Mouse (Mus musculus) intestine, postnatal 0 days (tissue): ENCODE data around the gene Nosip. TPM values are rescaled to one million over a fixed set of nuclear protein-coding genes. Genes with fewer than 3 reads are reported as not detected.
"Not testable (repeated sequence)": the region's sequence is repeated elsewhere in the genome, so short reads cannot be mapped to it uniquely, and the experiment has no call there.

Source experiments
- ATAC-seq: fragments of 200-750 bp; cut with Nextera tagmentation; 2 replicates; pipeline ENCODE4 v1.8.0; 2017; ENCODE audit warnings: mild to moderate bottlenecking, moderate TSS enrichment, moderate library complexity
- H3K27ac ChIP-seq: fragments of 300-500 bp; sonication (generic); 2 replicates; pipeline ENCODE4 v1.5.1; 2014; ENCODE audit warnings: mild to moderate bottlenecking, low read depth, low read length, moderate library complexity
- H3K27me3 ChIP-seq: fragments of 300-500 bp; sonication (generic); replicated peaks from 2 replicates; pipeline ENCODE4 v1.6.1; 2014; ENCODE audit warnings: low read length, mixed read lengths; ENCODE audit not compliant: control insufficient read depth, insufficient read depth
- H3K36me3 ChIP-seq: fragments of 300-500 bp; sonication (generic); 2 replicates; pipeline ENCODE4 v1.6.1; 2014; ENCODE audit warnings: mild to moderate bottlenecking, moderate library complexity; ENCODE audit not compliant: control insufficient read depth, insufficient read depth
- H3K4me1 ChIP-seq: fragments of 300-500 bp; sonication (generic); replicated peaks from 2 replicates; pipeline ENCODE4 v1.6.1; 2014; ENCODE audit warnings: antibody characterized with exemption, low read length, mixed read lengths; ENCODE audit not compliant: control insufficient read depth, insufficient read depth
- H3K4me2 ChIP-seq: fragments of 300-500 bp; sonication (generic); replicated peaks from 2 replicates; pipeline ENCODE4 v1.6.1; 2014; ENCODE audit warnings: low read depth, mild to moderate bottlenecking, moderate library complexity
- H3K4me3 ChIP-seq: fragments of 300-500 bp; sonication (generic); 2 replicates; pipeline ENCODE4 v1.5.1; 2014; ENCODE audit warnings: low read depth, low read length
- H3K9ac ChIP-seq: fragments of 300-500 bp; sonication (generic); 2 replicates; pipeline ENCODE4 v1.6.1; 2014; ENCODE audit warnings: mild to moderate bottlenecking, low read depth, low read length
- H3K9me3 ChIP-seq: fragments of 300-500 bp; sonication (generic); 2 replicates; pipeline ENCODE4 v1.6.1; 2016; ENCODE audit warnings: mixed run types; ENCODE audit not compliant: control insufficient read depth
- CTCF ChIP-seq: sonication (generic); IDR thresholded peaks from 2 replicates; pipeline ENCODE4 v1.5.1; 2016; ENCODE audit warnings: low read depth, mild to moderate bottlenecking, control low read depth, antibody characterized with exemption, moderate library complexity
- WGBS: fragments of 180-500 bp; shearing (Covaris S2); extraction: QIAGEN DNeasy Blood & Tissue Kit; methylation state at CpG from one replicate; pipeline ENCODE4 v1.1.7; 2014; 5-methylcytosine and 5-hydroxymethylcytosine counted together
- microRNA counts: library from miRNA; unstranded; fragments of <30 nt; microRNA quantifications from one replicate; lab custom pipeline; 2016
- microRNA-seq: library from miRNA; unstranded; fragments of <30 nt; microRNA quantifications from one replicate; pipeline ENCODE4, GENCODE M21; 2016
- polyA plus RNA-seq: library from polyadenylated mRNA; unstranded; fragments of >200 nt; fragmentation: Nextera tagmentation; extraction: Ambion mirVana; gene quantifications from 2 replicates; pipeline ENCODE4 v1.2.1, GENCODE M21; 2015

Nosip gene
- polyA plus RNA-seq, 1 experiment from 2014 or later: 40.5 TPM

- peaks cover 58% of the 10 kb centered on the region for H3K36me3 ChIP-seq
- peak within 1 kb of the TSS; percentile 68 for H3K4me3 ChIP-seq
- H3K9ac ChIP-seq: peak within 1 kb of the TSS; percentile 88
- no peak for TF ChIP-seq CTCF
- peak within 1 kb of the TSS; percentile 78 for H3K4me2 ChIP-seq
- peak within 1 kb of the TSS; percentile 86 for H3K27ac ChIP-seq
- under 1% methylated on average over 59 of the region's 59 CpGs for WGBS
- H3K9me3 ChIP-seq: no peaks in the 10 kb centered on the region
- peaks cover 5% of the 10 kb centered on the region; the same call in 1 of the 2 replicates for H3K4me1 ChIP-seq
- no peaks in the 10 kb centered on the region for H3K27me3 ChIP-seq
- peak; percentile 84 for ATAC-seq
Measured at GRCm38 (mm10) chr7:45124224-45125143, 62.3 kb downstream of the Nosip start, which contains the start of gene Rps11. Rps11 (minus strand) TSS chr7:45124439.

GRCm38 (mm10) chr7:45125144-45125600 is 62.9 kb downstream of the Nosip start:
- Histone ChIP-seq H3K36me3 (peaks cover 51% of the 10 kb centered on the region), H3K27me3 (no peaks in the 10 kb centered on the region)

GRCm38 (mm10) chr7:45125649-45126048 is 63.4 kb downstream of the Nosip start:
- H3K9me3 ChIP-seq, H3K4me2 ChIP-seq, H3K4me3 ChIP-seq, ATAC-seq, H3K4me1 ChIP-seq, H3K27me3 ChIP-seq, H3K9ac ChIP-seq: not testable (repeated sequence)
- Histone ChIP-seq H3K36me3 (peaks cover 46% of the 10 kb centered on the region), H3K27ac (peak overlapping the region; percentile 66)
- 65% methylated on average over 5 of the region's 5 CpGs for WGBS

More at GRCm38 (mm10) chr7:45125144-45125600, 62.9 kb downstream of the Nosip start:
- Histone ChIP-seq H3K9me3 (no peaks in the 10 kb centered on the region), H3K27ac (peak overlapping the region; percentile 66), H3K4me1 (peaks cover 5% of the 10 kb centered on the region; the same call in 1 of the 2 replicates), H3K9ac (no peak overlapping the region), H3K4me3 (no peak overlapping the region), H3K4me2 (peak overlapping the region; percentile 54)
- TF ChIP-seq CTCF: peak; percentile 56
- 20% methylated on average over 7 of the region's 7 CpGs for WGBS
- no peak for ATAC-seq

GRCm38 (mm10) chr7:45126147-45126843 is 64.1 kb downstream of the Nosip start:
- Histone ChIP-seq H3K36me3 (peaks cover 40% of the 10 kb centered on the region), H3K9me3 (no peaks in the 10 kb centered on the region), H3K27ac (peak overlapping the region; percentile 66), H3K9ac (peak overlapping the region; percentile 93; the same call in 1 of the 2 replicates), H3K27me3 (no peaks in the 10 kb centered on the region), H3K4me2 (peak overlapping the region; percentile 83), H3K4me3 (peak overlapping the region; percentile 93; the same call in 1 of the 2 replicates), H3K4me1 (peaks cover 5% of the 10 kb centered on the region; the same call in 1 of the 2 replicates)
- WGBS: 54% methylated on average over 17 of the region's 17 CpGs
- TF ChIP-seq CTCF: no peak
- ATAC-seq: no peak

GRCm38 (mm10) chr7:45126844-45127699 is 64.8 kb downstream of the Nosip start:
- H3K4me2 ChIP-seq: peak overlapping the region; percentile 83
- H3K27ac ChIP-seq: peak overlapping the region; percentile 66
- ATAC-seq: no peak
- H3K9ac ChIP-seq: peak overlapping the region; percentile 93
- peaks cover 3% of the 10 kb centered on the region; the same call in 1 of the 2 replicates for H3K4me1 ChIP-seq
- no peaks in the 10 kb centered on the region for H3K9me3 ChIP-seq
- peak overlapping the region; percentile 93 for H3K4me3 ChIP-seq
- no peaks in the 10 kb centered on the region for H3K27me3 ChIP-seq
- TF ChIP-seq CTCF: peak; percentile 56
- H3K36me3 ChIP-seq: peaks cover 32% of the 10 kb centered on the region
- WGBS: 26% methylated on average over 21 of the region's 21 CpGs

MicroRNAs within 50 kb of the gene (microRNA counts, 519-probe panel; counts per million panel counts)
- 3,903 counts per million, percentile 55 among the panel's probes with 10 or more counts for microRNA mmu-miR-150 (lab: Ali Mortazavi, UCI)

Small RNAs within 50 kb of the gene (microRNA-seq; reads per million reads assigned to microRNA genes)
- gene Mir150 (78.8 reads per million, percentile 44 among the genes with 10 or more reads in this experiment), gene Mir5121 (13.3 reads per million, percentile 24 among the genes with 10 or more reads in this experiment), gene Mir7054 (not detected)

Other genes with a start within 250 kb of the Nosip start
- gene Nup62, start 246.3 kb upstream of the Nosip start, polyA plus RNA-seq: 28.0 and 28.1 TPM in 2 replicates
- 0.82 and 0.89 TPM in 2 replicates for gene Il4i1, start 246.0 kb upstream of the Nosip start, polyA plus RNA-seq
- gene Atf5, start 245.8 kb upstream of the Nosip start, polyA plus RNA-seq: 6.5 and 6.6 TPM in 2 replicates
- 71.6 and 76.5 TPM in 2 replicates for gene Akt1s1, start 213.4 kb upstream of the Nosip start, polyA plus RNA-seq
- gene Tbc1d17, start 213.3 kb upstream of the Nosip start, polyA plus RNA-seq: 47.4 and 48.5 TPM in 2 replicates
- 27.7 and 32.0 TPM in 2 replicates for gene Pnkp, start 205.3 kb upstream of the Nosip start, polyA plus RNA-seq
- gene Ptov1, start 192.6 kb upstream of the Nosip start, polyA plus RNA-seq: 112 and 114 TPM in 2 replicates
- gene Med25, start 169.7 kb upstream of the Nosip start, polyA plus RNA-seq: 60.0 and 62.9 TPM in 2 replicates
- gene Fuz, start 166.3 kb upstream of the Nosip start, polyA plus RNA-seq: 11.1 and 12.1 TPM in 2 replicates
- gene Ap2a1, start 132.9 kb upstream of the Nosip start, polyA plus RNA-seq: 42.8 and 44.1 TPM in 2 replicates
- gene Tsks, start 119.2 kb upstream of the Nosip start, polyA plus RNA-seq: 0.13 TPM in 1 of 2 replicates, not detected in the other
- gene Cpt1c, start 87.6 kb upstream of the Nosip start, polyA plus RNA-seq: 3.5 and 4.5 TPM in 2 replicates
- gene Prmt1, start 75.9 kb upstream of the Nosip start, polyA plus RNA-seq: 124 and 130 TPM in 2 replicates
- gene Irf3, start 64.8 kb upstream of the Nosip start, polyA plus RNA-seq: 53.2 and 56.4 TPM in 2 replicates
- 18.3 and 19.6 TPM in 2 replicates for gene Bcl2l12, start 63.7 kb upstream of the Nosip start, polyA plus RNA-seq
- 21.7 and 22.6 TPM in 2 replicates for gene Scaf1, start 46.1 kb upstream of the Nosip start, polyA plus RNA-seq
- 94.6 and 100 TPM in 2 replicates for gene Rras, start 44.5 kb upstream of the Nosip start, polyA plus RNA-seq
- gene Prr12, start 9.5 kb upstream of the Nosip start, polyA plus RNA-seq: 2.4 and 2.6 TPM in 2 replicates
- gene Prrg2, start 248 bp downstream of the Nosip start, polyA plus RNA-seq: 56.8 and 59.0 TPM in 2 replicates
- 81.8 and 85.6 TPM in 2 replicates for gene Rcn3, start 29.8 kb downstream of the Nosip start, polyA plus RNA-seq
- 2,929 and 3,267 TPM in 2 replicates for gene Fcgrt, start 41.4 kb downstream of the Nosip start, polyA plus RNA-seq
- gene Rps11, start 62.0 kb downstream of the Nosip start, polyA plus RNA-seq: 1,691 and 1,755 TPM in 2 replicates
- gene Rpl13a, start 66.3 kb downstream of the Nosip start, polyA plus RNA-seq: 1,616 and 1,752 TPM in 2 replicates
- gene Gm45713, start 73.8 kb downstream of the Nosip start, polyA plus RNA-seq: 0.70 and 0.82 TPM in 2 replicates
- 2.1 and 2.7 TPM in 2 replicates for gene Flt3l, start 74.0 kb downstream of the Nosip start, polyA plus RNA-seq
- gene Pih1d1, start 91.9 kb downstream of the Nosip start, polyA plus RNA-seq: 63.6 and 64.7 TPM in 2 replicates
- 86.8 and 102 TPM in 2 replicates for gene Aldh16a1, start 92.2 kb downstream of the Nosip start, polyA plus RNA-seq
- gene Slc17a7, start 101.5 kb downstream of the Nosip start, polyA plus RNA-seq: not detected in 2 replicates
- gene Gfy, start 117.1 kb downstream of the Nosip start, polyA plus RNA-seq: not detected in 2 replicates
- gene Pth2, start 118.6 kb downstream of the Nosip start, polyA plus RNA-seq: not detected in 2 replicates
- gene Ccdc155, start 142.5 kb downstream of the Nosip start, polyA plus RNA-seq: 0.07 TPM in 1 of 2 replicates, not detected in the other
- 0.47 and 0.55 TPM in 2 replicates for gene Dkkl1, start 149.7 kb downstream of the Nosip start, polyA plus RNA-seq
- 18.7 and 20.8 TPM in 2 replicates for gene Tead2, start 153.3 kb downstream of the Nosip start, polyA plus RNA-seq
- 1.6 and 2.3 TPM in 2 replicates for gene Cd37, start 176.7 kb downstream of the Nosip start, polyA plus RNA-seq
- not detected in 2 replicates for gene Slc6a16, start 178.7 kb downstream of the Nosip start, polyA plus RNA-seq
- not detected in 2 replicates for gene Slc6a21, start 215.1 kb downstream of the Nosip start, polyA plus RNA-seq